Mouse (Mus musculus): ENCODE results near the gene Bcr.

DNA sequence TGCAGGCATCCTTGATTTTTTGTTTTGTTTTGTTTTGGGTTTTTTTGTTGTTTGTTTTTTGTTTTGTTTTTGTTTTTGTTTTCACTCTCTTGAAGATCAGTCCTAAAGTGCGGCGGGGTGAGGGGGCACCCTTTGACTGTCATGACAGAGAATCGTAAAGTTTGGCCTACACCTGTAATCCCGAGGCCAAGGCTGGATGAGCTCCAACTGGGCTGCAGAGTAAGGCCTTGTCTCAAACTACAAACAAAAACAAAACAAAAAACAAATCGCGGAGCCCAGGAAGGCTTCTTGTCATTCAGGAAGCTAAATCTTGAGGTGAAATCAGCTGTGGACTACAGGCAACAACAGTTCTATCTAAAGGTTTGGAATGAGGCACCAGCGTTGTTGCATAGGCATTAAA lies 152.6 kb downstream of the Bcr start:
- TF ChIP-seq CTCF (IDR thresholded peaks at IDR 0.05; ENCODE audit: control insufficient read depth, insufficient read depth, insufficient replicate concordance, low read depth, low read length) (no peak), POLR2A (IDR thresholded peaks at IDR 0.05; ENCODE audit: control insufficient read depth, low read depth, low read length) (no peak)

All from testis, adult 2 months (tissue).